Mouse (Mus musculus): ENCODE measurements around the gene Ltbp1. TPM values are rescaled to one million over a fixed set of nuclear protein-coding genes. Genes with fewer than 3 reads are reported as not detected.

Gene Ltbp1
- total and polyA plus RNA-seq, 3 experiments: 0.01 to 0.04 TPM; not detected in 1

- Histone ChIP-seq H3K36me3 (ENCODE audit: control insufficient read depth in 1 of 2, insufficient read depth in 2 of 2, low read length in 2 of 2) (no peaks in the 10 kb centered on the region), H3K9me3 (replicated peaks; ENCODE audit: insufficient read depth, low read length) (no peaks in the 10 kb centered on the region), H3K27ac (ENCODE audit: control insufficient read depth, low read depth, low read length) (no peak overlapping the region), H3K27me3 (ENCODE audit: control insufficient read depth in 1 of 2, insufficient read depth in 2 of 2, low read length in 2 of 2) (no peaks in the 10 kb centered on the region), H3K4me3 (ENCODE audit: control insufficient read depth in 1 of 2, insufficient read depth in 1 of 2, low read depth in 2 of 2, low read length in 2 of 2) (no peak overlapping the region), H3K9ac (ENCODE audit: control insufficient read depth, low read depth, low read length, poor library complexity, severe bottlenecking) (no peak overlapping the region), H3K79me2 (ENCODE audit: control insufficient read depth, insufficient read depth, low read length, poor library complexity) (no peaks in the 10 kb centered on the region), H3K4me1 (ENCODE audit: control insufficient read depth in 1 of 2, insufficient read depth in 2 of 2, low read length in 2 of 2) (no peaks in the 10 kb centered on the region)
- no peak for DNase-seq (ENCODE audit: low read depth, low spot score)
- TF ChIP-seq CHD1 (IDR thresholded peaks at IDR 0.05; ENCODE audit: low read depth, low read length): no peak
- TF ChIP-seq CHD2 (IDR thresholded peaks at IDR 0.05; ENCODE audit: low read length): no peak
- TF ChIP-seq MYB (IDR thresholded peaks at IDR 0.05; ENCODE audit: low read depth, low read length): no peak
- no peak for TF ChIP-seq TCF12 (IDR thresholded peaks at IDR 0.05; ENCODE audit: low read depth, low read length)
- TF ChIP-seq POLR2A (IDR thresholded peaks at IDR 0.05; ENCODE audit: control insufficient read depth in 1 of 2, insufficient read depth in 1 of 2, low read depth in 1 of 2, low read length in 2 of 2, poor library complexity in 1 of 2): no peak
- TF ChIP-seq HCFC1 (IDR thresholded peaks at IDR 0.05; ENCODE audit: low read depth, low read length): no peak
These were observed 279.7 kb downstream of the Ltbp1 start for GRCm38 (mm10) chr17:75284876-75285708.

DNA sequence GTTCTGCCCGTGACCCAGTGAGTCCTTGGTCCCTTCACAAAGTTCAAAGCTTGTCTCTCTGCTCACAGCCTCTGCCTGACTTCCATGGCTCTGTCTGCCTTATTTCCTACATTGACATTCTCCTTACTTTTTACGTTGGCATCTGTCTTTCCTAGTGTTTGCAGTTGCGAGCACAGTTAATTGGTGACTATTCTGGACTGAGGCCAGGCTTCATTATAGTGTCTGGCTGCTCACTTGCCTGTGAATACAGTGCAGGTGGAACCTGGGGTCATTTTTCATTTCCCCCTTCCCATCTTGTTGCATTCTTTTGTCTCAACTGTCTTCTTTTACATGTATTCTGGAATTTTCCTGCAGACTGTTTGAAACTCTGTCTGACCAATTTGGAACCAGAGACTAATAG is 287.6 kb downstream of the Ltbp1 start:
- H3K27me3 ChIP-seq (ENCODE audit: control insufficient read depth in 1 of 2, insufficient read depth in 2 of 2, low read length in 2 of 2): no peaks in the 10 kb centered on the region
- H3K27ac ChIP-seq (ENCODE audit: control insufficient read depth, low read depth, low read length): no peak overlapping the region
- H3K36me3 ChIP-seq (ENCODE audit: control insufficient read depth in 1 of 2, insufficient read depth in 2 of 2, low read length in 2 of 2): no peaks in the 10 kb centered on the region
- TF ChIP-seq HCFC1 (IDR thresholded peaks at IDR 0.05; ENCODE audit: low read depth, low read length) (no peak), POLR2AphosphoS2 (IDR thresholded peaks at IDR 0.05; ENCODE audit: low read length) (no peak), SIN3A (IDR thresholded peaks at IDR 0.05; ENCODE audit: low read length) (no peak), MAX (IDR thresholded peaks at IDR 0.05; ENCODE audit: low read length) (no peak), GABPA (IDR thresholded peaks at IDR 0.05; ENCODE audit: low read depth, low read length) (no peak), MAZ (IDR thresholded peaks at IDR 0.05; ENCODE audit: low read depth, low read length) (no peak), CHD2 (IDR thresholded peaks at IDR 0.05; ENCODE audit: low read length) (no peak), EP300 (IDR thresholded peaks at IDR 0.05; ENCODE audit: low read depth in 1 of 2, low read length in 2 of 2) (no peak), POLR2AphosphoS5 (IDR thresholded peaks at IDR 0.05; ENCODE audit: borderline replicate concordance, low read depth, low read length) (no peak), RAD21 (IDR thresholded peaks at IDR 0.05; ENCODE audit: low read depth, low read length) (no peak)
- H3K9ac ChIP-seq (ENCODE audit: control insufficient read depth, low read depth, low read length, poor library complexity, severe bottlenecking): no peak overlapping the region
- H3K9me3 ChIP-seq (replicated peaks; ENCODE audit: insufficient read depth, low read length): no peaks in the 10 kb centered on the region
- H3K79me2 ChIP-seq (ENCODE audit: control insufficient read depth, insufficient read depth, low read length, poor library complexity): no peaks in the 10 kb centered on the region
- H3K4me1 ChIP-seq (ENCODE audit: control insufficient read depth in 1 of 2, insufficient read depth in 2 of 2, low read length in 2 of 2): no peaks in the 10 kb centered on the region
- no peak for DNase-seq (ENCODE audit: low read depth, low spot score)
- no peak overlapping the region for H3K4me3 ChIP-seq (ENCODE audit: control insufficient read depth in 1 of 2, insufficient read depth in 1 of 2, low read depth in 2 of 2, low read length in 2 of 2)

- TF ChIP-seq RAD21 (IDR thresholded peaks at IDR 0.05; ENCODE audit: low read depth, low read length) (no peak), USF2 (IDR thresholded peaks at IDR 0.05; ENCODE audit: borderline replicate concordance in 1 of 2, insufficient read depth in 1 of 2, low read depth in 1 of 2, low read length in 2 of 2) (no peak), TBP (IDR thresholded peaks at IDR 0.05; ENCODE audit: low read depth, low read length) (no peak), SMC3 (IDR thresholded peaks at IDR 0.05; ENCODE audit: low read depth, low read length) (no peak), JUND (IDR thresholded peaks at IDR 0.05; ENCODE audit: low read depth, low read length) (no peak), EP300 (IDR thresholded peaks at IDR 0.05; ENCODE audit: low read depth in 1 of 2, low read length in 2 of 2) (no peak), POLR2AphosphoS2 (IDR thresholded peaks at IDR 0.05; ENCODE audit: low read length) (no peak), MEF2A (IDR thresholded peaks at IDR 0.05; ENCODE audit: extremely low read depth, insufficient replicate concordance, low read depth, low read length, poor library complexity, severe bottlenecking) (no peak), GATA1 (IDR thresholded peaks at IDR 0.05; ENCODE audit: low read depth, low read length) (no peak), USF1 (IDR thresholded peaks at IDR 0.05; ENCODE audit: low read depth, low read length) (no peak), CTCF (IDR thresholded peaks at IDR 0.05 in 2 of 3, conservative IDR thresholded peaks at IDR 0.05 in 1 of 3; ENCODE audit: control insufficient read depth in 1 of 3, insufficient read depth in 1 of 3, low read depth in 2 of 3, low read length in 3 of 3, poor library complexity in 1 of 3, severe bottlenecking in 1 of 3) (no peak), MYB (IDR thresholded peaks at IDR 0.05; ENCODE audit: low read depth, low read length) (no peak), BHLHE40 (IDR thresholded peaks at IDR 0.05; ENCODE audit: borderline replicate concordance, low read depth, low read length) (no peak), TAL1 (IDR thresholded peaks at IDR 0.05; ENCODE audit: low read length) (no peak), ETS1 (IDR thresholded peaks at IDR 0.05; ENCODE audit: low read depth, low read length) (no peak)
- no peaks in the 10 kb centered on the region for H3K27me3 ChIP-seq (ENCODE audit: control insufficient read depth in 1 of 2, insufficient read depth in 2 of 2, low read length in 2 of 2)
- no peaks in the 10 kb centered on the region for H3K36me3 ChIP-seq (ENCODE audit: control insufficient read depth in 1 of 2, insufficient read depth in 2 of 2, low read length in 2 of 2)
- no peaks in the 10 kb centered on the region for H3K4me1 ChIP-seq (ENCODE audit: control insufficient read depth in 1 of 2, insufficient read depth in 2 of 2, low read length in 2 of 2)
- H3K9me3 ChIP-seq (replicated peaks; ENCODE audit: insufficient read depth, low read length): no peaks in the 10 kb centered on the region
- no peak overlapping the region for H3K4me3 ChIP-seq (ENCODE audit: control insufficient read depth in 1 of 2, insufficient read depth in 1 of 2, low read depth in 2 of 2, low read length in 2 of 2)
- H3K27ac ChIP-seq (ENCODE audit: control insufficient read depth, low read depth, low read length): no peak overlapping the region
- no peak for DNase-seq (ENCODE audit: low read depth, low spot score)
- no peaks in the 10 kb centered on the region for H3K79me2 ChIP-seq (ENCODE audit: control insufficient read depth, insufficient read depth, low read length, poor library complexity)
- H3K9ac ChIP-seq (ENCODE audit: control insufficient read depth, low read depth, low read length, poor library complexity, severe bottlenecking): no peak overlapping the region
These were observed 288.4 kb downstream of the Ltbp1 start for GRCm38 (mm10) chr17:75293725-75294124.

Measured in MEL (cell line).